Mouse (Mus musculus) adrenal gland, postnatal 14 days (tissue): ENCODE measurements at regions not wholly inside any gene's neighbourhood (a gene's known extent, or its start where the extent isn't known, plus 50 kb on each side); places are given as distances from the start of the nearest gene placed in this dataset.
A peak's percentile ranks its signal among the peaks of the same experiment; 100 is the strongest.

ENCODE experiments used
- DNase-seq: peaks from one replicate; pipeline ENCODE4 v3.0.0; 2021; ENCODE audit warnings: mixed read lengths

GRCm38 (mm10) chr9:94378835-94379234 lies 159.0 kb downstream of the 1190002N15Rik start:
- no peak for DNase-seq

GRCm38 (mm10) chr9:94378291-94378690 lies 159.6 kb downstream of the 1190002N15Rik start:
- DNase-seq, result no peak

- DNase-seq, result no peak
These were observed 160.4 kb downstream of the 1190002N15Rik start for GRCm38 (mm10) chr9:94377346-94378039.

- DNase-seq, result no peak
These were observed 166.9 kb downstream of the 1190002N15Rik start for GRCm38 (mm10) chr9:94370976-94371375.

- no peak for DNase-seq
These were observed 169.5 kb downstream of the 1190002N15Rik start for GRCm38 (mm10) chr9:94368231-94368936.

- DNase-seq, result peak; percentile 16
These were observed 175.8 kb downstream of the 1190002N15Rik start for GRCm38 (mm10) chr9:94361877-94362697.

GRCm38 (mm10) chr9:94361011-94361410 lies 176.9 kb downstream of the 1190002N15Rik start:
- DNase-seq, result no peak

GRCm38 (mm10) chr9:94358150-94358549 lies 179.7 kb downstream of the 1190002N15Rik start:
- no peak for DNase-seq

GRCm38 (mm10) chr9:94342011-94342410 lies 195.9 kb downstream of the 1190002N15Rik start:
- no peak for DNase-seq

- DNase-seq, result no peak
These were observed 196.3 kb downstream of the 1190002N15Rik start for GRCm38 (mm10) chr9:94341531-94341930.

GRCm38 (mm10) chr9:94333450-94333849 lies 204.4 kb downstream of the 1190002N15Rik start:
- no peak for DNase-seq

- DNase-seq, result no peak
These were observed 214.9 kb downstream of the 1190002N15Rik start for GRCm38 (mm10) chr9:94323011-94323410.

- DNase-seq, result no peak
These were observed 235.3 kb downstream of the 1190002N15Rik start for GRCm38 (mm10) chr9:94302575-94302974.

- no peak for DNase-seq
These were observed 236.0 kb downstream of the 1190002N15Rik start for GRCm38 (mm10) chr9:94301896-94302295.

- DNase-seq, result no peak
These were observed 242.4 kb downstream of the 1190002N15Rik start for GRCm38 (mm10) chr9:94295431-94295830.

GRCm38 (mm10) chr9:94292147-94292546 lies 245.7 kb downstream of the 1190002N15Rik start:
- no peak for DNase-seq

GRCm38 (mm10) chr9:94289546-94289945 lies 248.3 kb downstream of the 1190002N15Rik start:
- DNase-seq, result no peak

- no peak for DNase-seq
These were observed 250.3 kb downstream of the 1190002N15Rik start for GRCm38 (mm10) chr9:94287559-94287958.

- no peak for DNase-seq
These were observed 259.0 kb downstream of the 1190002N15Rik start for GRCm38 (mm10) chr9:94278657-94279585.

- no peak for DNase-seq
These were observed 260.8 kb downstream of the 1190002N15Rik start for GRCm38 (mm10) chr9:94277096-94277495.

- no peak for DNase-seq
These were observed 268.7 kb downstream of the 1190002N15Rik start for GRCm38 (mm10) chr9:94269213-94269612.

- no peak for DNase-seq
These were observed 270.6 kb downstream of the 1190002N15Rik start for GRCm38 (mm10) chr9:94267243-94267642.
